Mouse (Mus musculus) midbrain, embryonic 15.5 days (tissue): ENCODE measurements at regions not wholly inside any gene's neighbourhood (a gene's known extent, or its start where the extent isn't known, plus 50 kb on each side); places are given as distances from the start of the nearest gene placed in this dataset.

Experiments
- ATAC-seq: fragments of 200-750 bp; cut with Nextera tagmentation; replicated peaks from 2 replicates; pipeline ENCODE4 v1.8.0; 2017; ENCODE audit warnings: moderate TSS enrichment
- H3K27ac ChIP-seq: fragments of 300-500 bp; sonication (generic); 2 replicates; pipeline ENCODE4 v1.5.1; 2015; ENCODE audit warnings: mild to moderate bottlenecking, inconsistent platforms
- H3K27me3 ChIP-seq: fragments of 300-500 bp; sonication (generic); replicated peaks from 2 replicates; pipeline ENCODE4 v1.6.1; 2015; ENCODE audit warnings: inconsistent platforms
- H3K36me3 ChIP-seq: fragments of 300-500 bp; sonication (generic); replicated peaks from 2 replicates; pipeline ENCODE4 v1.6.1; 2015; ENCODE audit warnings: inconsistent platforms
- H3K4me1 ChIP-seq: fragments of 300-500 bp; sonication (generic); 2 replicates; pipeline ENCODE4 v1.6.1; 2015; ENCODE audit warnings: inconsistent platforms
- H3K4me2 ChIP-seq: fragments of 300-500 bp; sonication (generic); 2 replicates; pipeline ENCODE4 v1.6.1; 2015; ENCODE audit warnings: inconsistent platforms, mild to moderate bottlenecking, moderate library complexity
- H3K4me3 ChIP-seq: fragments of 300-500 bp; sonication (generic); 2 replicates; pipeline ENCODE4 v1.5.1; 2015; ENCODE audit warnings: mild to moderate bottlenecking, inconsistent platforms
- H3K9ac ChIP-seq: fragments of 300-500 bp; sonication (generic); 2 replicates; pipeline ENCODE4 v1.6.1; 2015; ENCODE audit warnings: mild to moderate bottlenecking, inconsistent platforms
- H3K9me3 ChIP-seq: fragments of 300-500 bp; sonication (generic); 2 replicates; pipeline ENCODE4 v1.6.1; 2016; ENCODE audit warnings: inconsistent platforms
- WGBS: fragments of 180-500 bp; shearing (Covaris S2); methylation state at CpG from one replicate; pipeline ENCODE4 v1.1.7; 2015; ENCODE audit warnings: mixed read lengths; 5-methylcytosine and 5-hydroxymethylcytosine counted together

- no peaks in the 10 kb centered on the region for H3K36me3 ChIP-seq
- H3K4me1 ChIP-seq = no peaks in the 10 kb centered on the region
- H3K27me3 ChIP-seq = no peaks in the 10 kb centered on the region
- no peak overlapping the region for H3K4me3 ChIP-seq
- no peak overlapping the region for H3K4me2 ChIP-seq
- 84% methylated on average over 9 of the region's 9 CpGs for whole genome bisulfite sequencing
- no peak overlapping the region for H3K27ac ChIP-seq
- no peaks in the 10 kb centered on the region for H3K9me3 ChIP-seq
- ATAC-seq = no peak
- H3K9ac ChIP-seq = no peak overlapping the region
Measured at GRCm38 (mm10) chr2:131436149-131436548, 55.1 kb upstream of the Smox start.

- Histone ChIP-seq H3K9ac (no peak overlapping the region), H3K27ac (no peak overlapping the region), H3K27me3 (no peaks in the 10 kb centered on the region), H3K4me3 (no peak overlapping the region), H3K36me3 (no peaks in the 10 kb centered on the region), H3K9me3 (no peaks in the 10 kb centered on the region), H3K4me2 (no peak overlapping the region), H3K4me1 (no peaks in the 10 kb centered on the region)
- 89% methylated on average over 4 of the region's 4 CpGs for WGBS
- ATAC-seq = no peak
Measured at GRCm38 (mm10) chr2:131430474-131430873, 60.8 kb upstream of the Smox start.

GRCm38 (mm10) chr2:131428089-131428488, 63.2 kb upstream of the Smox start:
- no peaks in the 10 kb centered on the region for H3K9me3 ChIP-seq
- H3K4me2 ChIP-seq = no peak overlapping the region
- 81% methylated on average over 4 of the region's 4 CpGs for WGBS
- no peak overlapping the region for H3K4me3 ChIP-seq
- H3K36me3 ChIP-seq = no peaks in the 10 kb centered on the region
- no peak overlapping the region for H3K27ac ChIP-seq
- no peaks in the 10 kb centered on the region for H3K27me3 ChIP-seq
- no peak for ATAC-seq
- H3K4me1 ChIP-seq = no peaks in the 10 kb centered on the region
- H3K9ac ChIP-seq = no peak overlapping the region

- no peaks in the 10 kb centered on the region for H3K9me3 ChIP-seq
- H3K4me1 ChIP-seq = no peaks in the 10 kb centered on the region
- no peak overlapping the region for H3K27ac ChIP-seq
- H3K4me3 ChIP-seq = no peak overlapping the region
- ATAC-seq = no peak
- no peaks in the 10 kb centered on the region for H3K36me3 ChIP-seq
- no peak overlapping the region for H3K9ac ChIP-seq
- no peak overlapping the region for H3K4me2 ChIP-seq
- H3K27me3 ChIP-seq = no peaks in the 10 kb centered on the region
Measured at GRCm38 (mm10) chr2:131426941-131427340, 64.4 kb upstream of the Smox start.

GRCm38 (mm10) chr2:131423616-131424320, 67.5 kb upstream of the Smox start:
- ATAC-seq = no peak
- Histone ChIP-seq H3K4me2 (no peak overlapping the region), H3K4me3 (no peak overlapping the region), H3K9ac (no peak overlapping the region), H3K27me3 (no peaks in the 10 kb centered on the region), H3K36me3 (no peaks in the 10 kb centered on the region), H3K27ac (no peak overlapping the region), H3K9me3 (no peaks in the 10 kb centered on the region), H3K4me1 (no peaks in the 10 kb centered on the region)
- WGBS = 78% methylated on average over 11 of the region's 11 CpGs

- H3K9me3 ChIP-seq = no peaks in the 10 kb centered on the region
- H3K4me3 ChIP-seq = peak overlapping the region; percentile 55
- H3K4me2 ChIP-seq = peak overlapping the region; percentile 93
- H3K27me3 ChIP-seq = no peaks in the 10 kb centered on the region
- WGBS = under 1% methylated on average over 13 of the region's 13 CpGs
- H3K36me3 ChIP-seq = no peaks in the 10 kb centered on the region
- ATAC-seq = peak; percentile 94
- no peaks in the 10 kb centered on the region for H3K4me1 ChIP-seq
- peak overlapping the region; percentile 69 for H3K27ac ChIP-seq
- peak overlapping the region; percentile 59 for H3K9ac ChIP-seq
Measured at GRCm38 (mm10) chr2:131422907-131423445, 68.3 kb upstream of the Smox start.

- Histone ChIP-seq H3K4me2 (no peak overlapping the region), H3K9me3 (no peaks in the 10 kb centered on the region), H3K4me1 (no peaks in the 10 kb centered on the region), H3K36me3 (no peaks in the 10 kb centered on the region), H3K27me3 (no peaks in the 10 kb centered on the region), H3K9ac (no peak overlapping the region), H3K27ac (no peak overlapping the region), H3K4me3 (no peak overlapping the region)
- 78% methylated on average over 7 of the region's 7 CpGs for WGBS
- ATAC-seq = no peak
Measured at GRCm38 (mm10) chr2:131418130-131418529, 65.4 kb upstream of the Rnf24 start.

- 91% methylated on average over 2 of the region's 2 CpGs for WGBS
- Histone ChIP-seq H3K4me2 (no peak overlapping the region), H3K27me3 (no peaks in the 10 kb centered on the region), H3K36me3 (no peaks in the 10 kb centered on the region), H3K27ac (no peak overlapping the region), H3K9me3 (no peaks in the 10 kb centered on the region), H3K4me3 (no peak overlapping the region), H3K9ac (no peak overlapping the region), H3K4me1 (no peaks in the 10 kb centered on the region)
- no peak for ATAC-seq
Measured at GRCm38 (mm10) chr2:131417472-131417871, 64.8 kb upstream of the Rnf24 start.

- no peaks in the 10 kb centered on the region for H3K36me3 ChIP-seq
- no peak overlapping the region for H3K4me3 ChIP-seq
- no peaks in the 10 kb centered on the region for H3K27me3 ChIP-seq
- H3K4me2 ChIP-seq = no peak overlapping the region
- no peaks in the 10 kb centered on the region for H3K9me3 ChIP-seq
- ATAC-seq = no peak
- 37% methylated on average over 6 of the region's 6 CpGs for WGBS
- no peaks in the 10 kb centered on the region for H3K4me1 ChIP-seq
- H3K9ac ChIP-seq = no peak overlapping the region
- no peak overlapping the region for H3K27ac ChIP-seq
Measured at GRCm38 (mm10) chr2:131416482-131416881, 63.8 kb upstream of the Rnf24 start.

GRCm38 (mm10) chr2:131410906-131411520, 58.3 kb upstream of the Rnf24 start:
- WGBS = 83% methylated on average over 5 of the region's 5 CpGs
- no peak overlapping the region for H3K4me2 ChIP-seq
- no peaks in the 10 kb centered on the region for H3K9me3 ChIP-seq
- H3K27ac ChIP-seq = no peak overlapping the region
- H3K4me3 ChIP-seq = no peak overlapping the region
- no peaks in the 10 kb centered on the region for H3K27me3 ChIP-seq
- H3K4me1 ChIP-seq = no peaks in the 10 kb centered on the region
- ATAC-seq = no peak
- H3K9ac ChIP-seq = no peak overlapping the region
- H3K36me3 ChIP-seq = no peaks in the 10 kb centered on the region

- Histone ChIP-seq H3K9ac (no peak overlapping the region), H3K27me3 (no peaks in the 10 kb centered on the region), H3K27ac (no peak overlapping the region), H3K9me3 (no peaks in the 10 kb centered on the region), H3K4me2 (no peak overlapping the region), H3K4me1 (no peaks in the 10 kb centered on the region), H3K36me3 (no peaks in the 10 kb centered on the region), H3K4me3 (no peak overlapping the region)
- WGBS = 87% methylated on average over 5 of the region's 5 CpGs
- ATAC-seq = no peak
Measured at GRCm38 (mm10) chr2:131407337-131407736, 54.6 kb upstream of the Rnf24 start.

- H3K4me1 ChIP-seq = no peaks in the 10 kb centered on the region
- no peak overlapping the region for H3K9ac ChIP-seq
- 31% methylated on average over 1 of the region's 1 CpGs for WGBS
- H3K4me2 ChIP-seq = no peak overlapping the region
- no peaks in the 10 kb centered on the region for H3K36me3 ChIP-seq
- no peaks in the 10 kb centered on the region for H3K27me3 ChIP-seq
- H3K27ac ChIP-seq = no peak overlapping the region
- ATAC-seq = no peak
- no peaks in the 10 kb centered on the region for H3K9me3 ChIP-seq
- no peak overlapping the region for H3K4me3 ChIP-seq
Measured at GRCm38 (mm10) chr2:131404218-131404555, 51.5 kb upstream of the Rnf24 start.
